Mouse (Mus musculus) spleen, postnatal 14 days (tissue): Measurements from ENCODE around the gene Plxnd1.

Experiments
- DNase-seq, 2 experiments: peaks; one replicate each; pipeline ENCODE4 v3.0.0; 2021 to 2022; ENCODE audit warnings: low spot score in 2 of 2

Gene Plxnd1

GRCm38 (mm10) chr6:115957681-115958080 is 37.1 kb downstream of the Plxnd1 start:
- no peak for DNase-seq

GRCm38 (mm10) chr6:115956922-115957601 is 37.7 kb downstream of the Plxnd1 start:
- DNase-seq, result no peak

GRCm38 (mm10) chr6:115956418-115956921 is 38.3 kb downstream of the Plxnd1 start:
- DNase-seq, result no peak

GRCm38 (mm10) chr6:115955664-115956063 is 39.1 kb downstream of the Plxnd1 start:
- DNase-seq, result no peak

- DNase-seq, result no peak
Observed at GRCm38 (mm10) chr6:115955169-115955568, 39.6 kb downstream of the Plxnd1 start.

- no peak for DNase-seq
Observed at GRCm38 (mm10) chr6:115954506-115955074, 40.2 kb downstream of the Plxnd1 start.

- DNase-seq, result no peak
Observed at GRCm38 (mm10) chr6:115946389-115946788, 48.4 kb downstream of the Plxnd1 start.

- no peak for DNase-seq
Observed at GRCm38 (mm10) chr6:115945633-115946032, 49.2 kb downstream of the Plxnd1 start.

GRCm38 (mm10) chr6:115944638-115945037 is 50.2 kb downstream of the Plxnd1 start, which contains the start of gene H1foo:
Gene H1foo, plus strand, starts transcription at chr6:115944938.
- no peak for DNase-seq

GRCm38 (mm10) chr6:115943498-115944427 is 51.0 kb downstream of the Plxnd1 start:
- DNase-seq, result no peak

- no peak for DNase-seq
Observed at GRCm38 (mm10) chr6:115941128-115941527, 53.7 kb downstream of the Plxnd1 start.

- no peak for DNase-seq
Observed at GRCm38 (mm10) chr6:115940603-115941002, 54.2 kb downstream of the Plxnd1 start.

- DNase-seq, result no peak
Observed at GRCm38 (mm10) chr6:115938798-115939197, 56.0 kb downstream of the Plxnd1 start.

- no peak for DNase-seq
Observed at GRCm38 (mm10) chr6:115938011-115938410, 56.8 kb downstream of the Plxnd1 start.

- DNase-seq, result no peak
Observed at GRCm38 (mm10) chr6:115935544-115935943, 59.3 kb downstream of the Plxnd1 start.

GRCm38 (mm10) chr6:115932391-115932790 is 62.4 kb downstream of the Plxnd1 start:
- no peak for DNase-seq

GRCm38 (mm10) chr6:115931639-115932038 is 63.2 kb downstream of the Plxnd1 start, which contains the start of gene Rho:
Gene Rho, plus strand, starts transcription at chr6:115931748.
- DNase-seq, result no peak

- DNase-seq, result no peak
Observed at GRCm38 (mm10) chr6:115930018-115930417, 64.8 kb downstream of the Plxnd1 start.

GRCm38 (mm10) chr6:115927292-115928242 is 67.2 kb downstream of the Plxnd1 start:
- no peak for DNase-seq

- no peak for DNase-seq
Observed at GRCm38 (mm10) chr6:115926416-115926815, 68.4 kb downstream of the Plxnd1 start.

GRCm38 (mm10) chr6:115924829-115925228 is 70.0 kb downstream of the Plxnd1 start:
- DNase-seq, result no peak
